Mouse (Mus musculus): ENCODE results near the gene Bend6. TPM values are rescaled to one million over a fixed set of nuclear protein-coding genes. Genes with fewer than 3 reads are reported as not detected.

Gene Bend6
- polyA plus RNA-seq (2012; rRNA removed), result 0.30 and 0.74 TPM in 2 replicates

- WGBS, result 2% methylated on average over 109 of the region's 110 CpGs
Observed at GRCm38 (mm10) chr1:33907421-33908190, at the start of gene Bend6. TSS of gene Bend6 (minus strand) at chr1:33907816.

GRCm38 (mm10) chr1:33955626-33956025 is 48.0 kb upstream of the Bend6 start:
- DNase-seq (ENCODE audit: low read depth, low spot score), result no peak
- WGBS, result 94% methylated on average over 6 of the region's 6 CpGs

More at GRCm38 (mm10) chr1:33907421-33908190, at the start of gene Bend6:
- DNase-seq (ENCODE audit: low read depth, low spot score), result no peak

GRCm38 (mm10) chr1:33948511-33948910 is 40.9 kb upstream of the Bend6 start:
- no peak for DNase-seq (ENCODE audit: low read depth, low spot score)
- WGBS, result 86% methylated on average over 5 of the region's 5 CpGs

- 73% methylated on average over 6 of the region's 6 CpGs for WGBS
- DNase-seq (ENCODE audit: low read depth, low spot score), result no peak
Observed at GRCm38 (mm10) chr1:33947838-33948237, 40.2 kb upstream of the Bend6 start.

GRCm38 (mm10) chr1:33946601-33947395 is 39.2 kb upstream of the Bend6 start:
- no peak for DNase-seq (ENCODE audit: low read depth, low spot score)
- 46% methylated on average over 12 of the region's 12 CpGs for WGBS

GRCm38 (mm10) chr1:33945756-33946155 is 38.1 kb upstream of the Bend6 start:
- 88% methylated on average over 6 of the region's 6 CpGs for WGBS

GRCm38 (mm10) chr1:33944977-33945750 is 37.5 kb upstream of the Bend6 start:
- 49% methylated on average over 17 of the region's 17 CpGs for WGBS
- DNase-seq (ENCODE audit: low read depth, low spot score), result no peak

More at GRCm38 (mm10) chr1:33945756-33946155, 38.1 kb upstream of the Bend6 start:
- no peak for DNase-seq (ENCODE audit: low read depth, low spot score)

- no peak for DNase-seq (ENCODE audit: low read depth, low spot score)
- 84% methylated on average over 2 of the region's 2 CpGs for WGBS
Observed at GRCm38 (mm10) chr1:33943943-33944342, 36.3 kb upstream of the Bend6 start.

GRCm38 (mm10) chr1:33942638-33943037 is 35.0 kb upstream of the Bend6 start:
- no peak for DNase-seq (ENCODE audit: low read depth, low spot score)
- 78% methylated on average over 8 of the region's 8 CpGs for WGBS

- no peak for DNase-seq (ENCODE audit: low read depth, low spot score)
- WGBS, result 80% methylated on average over 11 of the region's 11 CpGs
Observed at GRCm38 (mm10) chr1:33940364-33940928, 32.8 kb upstream of the Bend6 start.

- WGBS, result 57% methylated on average over 5 of the region's 5 CpGs
- no peak for DNase-seq (ENCODE audit: low read depth, low spot score)
Observed at GRCm38 (mm10) chr1:33939828-33940227, 32.2 kb upstream of the Bend6 start.

- WGBS, result 85% methylated on average over 3 of the region's 3 CpGs
- DNase-seq (ENCODE audit: low read depth, low spot score), result no peak
Observed at GRCm38 (mm10) chr1:33935946-33936345, 28.3 kb upstream of the Bend6 start.

- 81% methylated on average over 14 of the region's 14 CpGs for WGBS
- DNase-seq (ENCODE audit: low read depth, low spot score), result no peak
Observed at GRCm38 (mm10) chr1:33932845-33933499, 25.4 kb upstream of the Bend6 start.

- WGBS, result 96% methylated on average over 3 of the region's 3 CpGs
Observed at GRCm38 (mm10) chr1:33932196-33932595, 24.6 kb upstream of the Bend6 start.

GRCm38 (mm10) chr1:33931791-33932190 is 24.2 kb upstream of the Bend6 start:
- DNase-seq (ENCODE audit: low read depth, low spot score), result no peak
- WGBS, result 81% methylated on average over 8 of the region's 8 CpGs

More at GRCm38 (mm10) chr1:33932196-33932595, 24.6 kb upstream of the Bend6 start:
- DNase-seq (ENCODE audit: low read depth, low spot score), result no peak

- WGBS, result 86% methylated on average over 7 of the region's 7 CpGs
- DNase-seq (ENCODE audit: low read depth, low spot score), result no peak
Observed at GRCm38 (mm10) chr1:33927466-33927865, 19.9 kb upstream of the Bend6 start.

- no peak for DNase-seq (ENCODE audit: low read depth, low spot score)
- WGBS, result 34% methylated on average over 3 of the region's 3 CpGs
Observed at GRCm38 (mm10) chr1:33925283-33925682, 17.7 kb upstream of the Bend6 start.

GRCm38 (mm10) chr1:33922975-33923374 is 15.4 kb upstream of the Bend6 start:
- DNase-seq (ENCODE audit: low read depth, low spot score), result no peak
- WGBS, result 69% methylated on average over 7 of the region's 7 CpGs

- DNase-seq (ENCODE audit: low read depth, low spot score), result no peak
- WGBS, result 82% methylated on average over 5 of the region's 5 CpGs
Observed at GRCm38 (mm10) chr1:33916554-33916953, 8.9 kb upstream of the Bend6 start.

All from large intestine, adult 2 months (tissue).